Mouse (Mus musculus) gastrocnemius, postnatal 4 days (tissue): ENCODE data around the gene Rev3l. TPM values are rescaled to one million over a fixed set of nuclear protein-coding genes. Genes with fewer than 3 reads are reported as not detected.
A peak's percentile ranks its signal among the peaks of the same experiment; 100 is the strongest.

Source experiments
- DNase-seq, 2 experiments: peaks; one replicate each; pipeline ENCODE4 v3.0.0; 2021 to 2022; ENCODE audit warnings: low spot score in 2 of 2, mixed read lengths in 2 of 2
- long read RNA-seq, 2 experiments: library from polyadenylated mRNA; stranded (forward); transcript quantifications; one replicate each; pipeline ENCODE4 v2.0.0; 2021
- total RNA-seq, 2 experiments: library from RNA; stranded (reverse); gene quantifications; 2 replicates each; pipeline ENCODE4 v1.2.3; 2021

Gene Rev3l
- 10 to 100 TPM; 51.9 to 57.4 TPM for total RNA-seq
- long read RNA-seq, experiment 1, partial matches to known transcripts = 4 of 6 reads
- long read RNA-seq, experiment 1, other reads (novel, unspliced or antisense) = 2 of 6 reads
- long read RNA-seq, experiment 2, partial matches to known transcripts = 4 of 6 reads
- long read RNA-seq, experiment 2, other reads (novel, unspliced or antisense) = 2 of 6 reads

DNA sequence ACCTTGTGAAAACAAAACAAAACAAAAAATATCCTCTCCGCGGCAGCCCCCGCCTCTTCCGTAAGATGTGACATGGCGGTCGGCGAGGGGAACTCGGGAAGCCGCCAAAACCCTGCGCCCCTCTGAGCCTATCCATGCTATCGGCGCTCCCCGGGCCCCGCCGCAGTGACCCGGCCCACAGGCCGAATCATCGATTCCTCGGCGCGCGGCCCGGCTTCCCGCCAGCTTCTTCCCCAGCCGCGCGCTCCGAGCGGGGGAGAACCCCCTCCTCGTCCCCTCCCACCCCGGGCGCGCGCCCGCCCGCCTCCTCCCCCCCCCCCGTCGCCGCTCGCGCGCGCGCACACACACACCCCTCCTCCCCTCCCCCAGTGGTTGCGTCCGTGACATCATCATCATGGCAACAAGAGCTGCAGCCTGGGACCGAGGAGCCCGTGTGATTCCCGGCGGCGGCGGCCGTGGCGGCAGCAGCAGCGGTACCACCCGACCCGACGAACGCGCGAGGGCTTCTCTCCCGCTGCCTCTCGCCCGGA, at the start of gene Rev3l:
Rev3l (plus strand) TSS at position 383 of the 530 bp plus-strand sequence.
- DNase-seq = peak; percentile 92 to 95

DNA sequence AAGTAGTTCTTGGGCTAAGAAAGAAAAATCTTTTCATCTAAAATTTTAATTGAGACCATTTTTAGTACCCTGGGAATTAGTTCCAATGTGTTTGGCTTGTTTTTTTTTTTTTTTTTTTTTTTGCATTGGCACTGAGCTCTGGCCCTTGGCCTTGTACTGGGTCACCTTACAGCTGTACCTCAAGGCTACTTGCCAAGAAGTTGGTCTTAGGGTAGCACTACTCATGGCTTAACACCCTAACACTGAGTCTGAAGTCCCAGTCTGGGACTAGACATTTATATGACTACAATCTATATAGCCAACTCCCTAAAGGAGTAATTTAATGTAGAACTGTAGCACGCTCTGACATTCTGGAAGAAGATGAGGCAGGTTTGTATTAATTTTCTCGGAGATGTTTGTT, 49.4 kb upstream of the Rev3l start:
- DNase-seq = no peak

GRCm38 (mm10) chr10:39683481-39683880, 48.4 kb upstream of the Rev3l start:
- no peak for DNase-seq

DNA sequence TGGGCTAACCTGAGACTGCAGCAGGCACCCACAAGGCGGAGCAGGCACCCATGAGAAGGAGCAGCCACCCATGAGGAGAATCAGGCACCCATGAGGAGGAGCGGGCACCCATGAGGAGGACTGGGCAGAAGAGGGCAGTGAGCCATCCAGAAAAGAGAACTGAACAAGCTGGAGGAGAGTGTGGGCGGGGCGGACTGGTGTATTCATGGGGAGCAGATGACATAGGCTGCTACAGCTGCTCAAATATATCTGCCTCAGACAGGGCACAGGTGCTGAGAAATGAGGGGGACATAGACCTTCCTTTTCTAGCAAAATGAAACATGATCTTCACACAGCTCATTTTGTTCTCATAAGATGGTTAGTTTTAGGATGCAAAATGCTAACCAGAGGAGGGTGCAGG, 45.1 kb upstream of the Rev3l start:
- peak in 1 of 2 experiments; percentile 21 for DNase-seq

- DNase-seq = no peak
These were observed 44.1 kb upstream of the Rev3l start for GRCm38 (mm10) chr10:39687851-39688250.

- no peak for DNase-seq
These were observed 40.4 kb upstream of the Rev3l start for GRCm38 (mm10) chr10:39691351-39692064.

GRCm38 (mm10) chr10:39692152-39692551, 39.8 kb upstream of the Rev3l start:
- DNase-seq = no peak

- no peak for DNase-seq
These were observed 24.0 kb upstream of the Rev3l start for GRCm38 (mm10) chr10:39707717-39708510.

DNA sequence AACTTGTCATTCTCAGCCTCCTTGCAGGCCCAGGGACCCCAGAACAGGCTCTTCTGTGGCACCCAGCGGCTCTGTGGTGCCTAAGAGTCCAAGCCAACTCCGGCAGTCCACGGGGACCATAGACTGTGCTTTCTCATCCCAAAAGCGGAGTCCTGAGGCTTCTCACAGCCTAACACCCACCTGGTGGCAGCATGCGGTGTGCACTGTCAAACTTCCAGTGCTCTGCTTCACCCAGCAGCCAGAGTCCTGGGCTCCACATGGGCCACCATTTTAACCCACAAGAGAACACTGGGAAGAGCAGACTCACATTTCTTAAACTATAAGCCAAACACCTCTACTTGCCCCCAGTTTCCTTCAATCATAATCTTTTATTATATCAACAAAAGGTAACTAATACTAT, 15.0 kb upstream of the Rev3l start:
- DNase-seq = no peak

- DNase-seq = peak; percentile 93 to 94
These were observed 762 bp upstream of the Rev3l start for GRCm38 (mm10) chr10:39730976-39731735.

DNA sequence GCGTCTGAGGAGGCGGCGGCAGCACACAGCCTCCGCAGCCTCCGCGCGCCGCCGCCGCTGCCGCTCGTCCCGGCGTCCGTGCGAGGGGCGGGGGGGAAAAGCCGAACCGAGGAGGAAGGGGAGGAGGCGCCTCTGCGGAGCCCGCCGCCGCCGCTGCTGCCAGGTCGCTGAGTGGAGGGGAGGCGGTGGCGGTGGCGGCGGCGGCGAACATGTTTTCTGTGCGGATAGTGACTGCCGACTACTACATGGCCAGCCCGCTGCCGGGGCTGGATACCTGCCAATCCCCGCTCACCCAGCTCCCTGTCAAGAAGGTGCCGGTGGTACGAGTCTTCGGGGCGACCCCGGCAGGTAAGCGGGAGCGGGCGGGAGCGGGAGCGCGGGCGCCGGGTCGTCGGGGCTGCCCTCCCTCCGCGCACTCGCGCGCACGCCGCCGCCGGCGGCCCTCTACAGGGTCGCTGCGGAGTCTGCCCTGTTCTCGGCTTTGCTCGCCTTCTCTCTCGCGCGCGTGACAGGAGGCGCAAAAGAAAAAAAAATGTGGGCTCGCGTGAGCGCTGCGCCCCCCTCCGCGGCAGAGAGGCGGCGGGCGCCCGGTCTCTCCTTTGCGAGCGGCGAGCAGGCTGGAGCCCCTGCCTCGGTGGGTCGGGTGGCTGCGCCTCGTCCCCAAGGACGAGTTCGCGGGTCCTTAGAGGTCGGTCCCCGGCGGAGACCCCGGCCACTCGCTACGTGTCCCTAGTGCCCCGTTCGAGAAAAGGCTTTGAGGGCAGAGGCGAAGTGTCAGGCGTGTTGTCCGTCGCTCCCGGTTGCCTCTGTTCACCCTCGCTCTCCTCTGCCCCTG, 565 bp downstream of the Rev3l start:
- DNase-seq = peak; percentile 67 to 82

- DNase-seq = no peak
These were observed 1.1 kb downstream of the Rev3l start for GRCm38 (mm10) chr10:39733101-39733399.

DNA sequence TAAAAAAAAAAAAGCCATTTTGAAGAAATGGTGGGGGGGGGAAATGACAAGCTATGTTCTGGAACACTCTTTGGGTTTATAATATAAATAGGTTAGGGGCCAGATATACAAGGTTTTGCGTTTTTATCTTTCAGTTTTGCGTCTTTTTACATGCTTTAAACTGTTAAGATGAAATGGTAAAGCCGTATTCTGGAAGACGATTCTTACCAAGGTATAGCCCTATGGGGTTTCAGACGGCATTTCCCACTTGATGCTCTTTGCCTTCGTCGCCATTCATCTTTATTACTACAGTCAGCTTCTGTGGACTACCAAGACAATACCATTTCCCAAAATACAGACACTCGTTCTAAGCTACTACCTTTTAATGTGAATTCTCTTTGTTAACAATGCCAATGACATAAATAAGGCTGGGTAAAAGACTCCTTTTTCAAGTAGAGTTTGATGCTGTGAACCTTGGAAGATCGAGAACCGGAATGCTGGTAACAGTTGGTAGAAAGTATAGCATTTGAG, 1.6 kb downstream of the Rev3l start:
- DNase-seq = no peak

GRCm38 (mm10) chr10:39736187-39736586, 4.3 kb downstream of the Rev3l start:
- DNase-seq = no peak

GRCm38 (mm10) chr10:39742057-39742456, 10.1 kb downstream of the Rev3l start:
- no peak for DNase-seq

GRCm38 (mm10) chr10:39764752-39765151, 32.8 kb downstream of the Rev3l start:
- DNase-seq = no peak

- no peak for DNase-seq
These were observed 34.8 kb downstream of the Rev3l start for GRCm38 (mm10) chr10:39766702-39767101.

GRCm38 (mm10) chr10:39772259-39772658, 40.3 kb downstream of the Rev3l start:
- DNase-seq = no peak

DNA sequence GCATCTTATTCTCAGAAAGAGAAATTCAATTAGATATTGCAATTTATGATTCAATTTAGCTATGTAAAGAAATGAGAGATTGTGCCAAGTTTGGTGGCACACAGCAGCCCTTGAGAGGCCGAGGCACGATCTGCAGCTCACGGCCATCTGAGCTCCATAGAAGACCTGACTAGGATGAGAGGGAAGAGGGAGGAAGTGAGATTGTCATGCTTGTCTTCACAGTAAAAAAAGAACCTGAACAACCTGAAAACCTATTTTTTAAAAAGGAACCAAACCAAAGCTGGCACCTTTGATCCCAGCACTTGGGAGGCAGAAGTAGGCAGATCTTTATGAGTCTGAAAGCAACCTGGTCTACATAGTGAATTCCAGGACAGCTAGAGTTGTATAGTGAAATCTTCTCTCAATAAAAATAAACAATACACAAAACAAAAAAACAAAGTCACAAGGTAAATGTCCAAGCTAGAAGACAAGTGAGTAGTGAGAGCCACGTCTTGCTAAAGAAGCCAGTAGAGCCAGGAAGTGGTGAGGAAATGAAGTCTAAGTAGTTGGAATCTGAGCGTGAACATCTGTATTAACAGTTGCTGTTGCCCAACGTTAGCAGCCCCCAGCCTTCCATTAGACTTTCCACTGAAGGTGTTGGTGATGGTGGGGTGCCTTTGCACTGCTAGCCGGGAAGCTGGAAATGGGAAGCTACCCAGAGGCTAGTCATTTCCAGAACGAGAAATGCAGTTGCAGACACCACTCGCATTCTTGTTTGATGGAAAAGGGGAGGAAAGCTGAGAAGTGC, 42.2 kb downstream of the Rev3l start:
- DNase-seq = no peak
